6 mouse cellular contexts compared by ENCODE assay signal in the genomic region with DNA sequence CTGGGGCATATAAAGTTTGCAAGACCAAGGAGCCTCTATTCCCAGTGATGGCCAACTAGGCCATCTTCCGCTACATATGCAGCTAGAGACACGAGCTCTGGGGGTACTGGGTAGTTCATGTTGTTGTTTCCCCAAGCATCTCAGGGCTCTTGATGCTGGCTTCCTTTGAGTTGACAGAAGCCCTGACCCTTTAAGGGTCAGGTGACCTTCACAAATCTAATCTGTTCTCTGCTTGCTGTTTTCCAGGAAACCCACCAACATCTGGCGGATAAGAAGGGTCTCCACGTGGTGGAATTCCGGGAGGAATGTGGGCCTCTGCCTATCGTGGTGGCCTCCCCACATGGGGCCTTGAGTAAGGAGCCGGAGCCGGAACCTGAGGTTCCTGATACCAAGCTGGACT. TPM values are rescaled to one million over a fixed set of nuclear protein-coding genes. Genes with fewer than 3 reads are reported as not detected.
A peak's percentile ranks its signal among the peaks of the same experiment; 100 is the strongest.
DNase-seq lines count a peak whose midpoint lies in the region; ATAC-seq lines count a peak whose summit lies in the region.
"Not testable (repeated sequence)": the region's sequence is repeated elsewhere in the genome, so short reads cannot be mapped to it uniquely, and the experiment has no call there.
"Had no signal": no experiment of that assay in that cellular context is flagged by ENCODE, and none has a peak within 500 bp of the region (broad histone marks: within the 10 kb centered on the region; RNA-seq: fewer than 3 reads in every experiment).

No protein-coding gene starts in this region.

- not testable (repeated sequence) for H3K4me1 ChIP-seq in heart, embryonic 11.5 days (ENCODE audit: control insufficient read depth, insufficient read depth, low read length); heart, embryonic 14.5 days (ENCODE audit: control insufficient read depth in 2 of 2, insufficient read depth in 2 of 2, low read length in 2 of 2); heart, embryonic 16.5 days (ENCODE audit: control insufficient read depth, insufficient read depth, low read length); liver, embryonic 11.5 days (replicated peaks; ENCODE audit: control insufficient read depth, insufficient read depth, low read length); liver, embryonic 16.5 days (ENCODE audit: control insufficient read depth, low read depth, low read length)

- peaks cover 21% of the 10 kb centered on the region for H3K36me3 ChIP-seq in heart, embryonic 11.5 days (ENCODE audit: control insufficient read depth, insufficient read depth, low read length)
- H3K36me3 ChIP-seq in heart, embryonic 14.5 days (ENCODE audit: control insufficient read depth, insufficient read depth, low read length): peaks cover 84% of the 10 kb centered on the region
- peaks cover 52% of the 10 kb centered on the region for H3K36me3 ChIP-seq in heart, embryonic 16.5 days (ENCODE audit: control insufficient read depth, insufficient read depth)
- H3K36me3 ChIP-seq in liver, embryonic 11.5 days (ENCODE audit: control insufficient read depth, insufficient read depth, low read length): peaks cover 18% of the 10 kb centered on the region
- not testable (repeated sequence) for H3K36me3 ChIP-seq in liver, embryonic 16.5 days (ENCODE audit: control insufficient read depth, insufficient read depth)

- not testable (repeated sequence) for H3K4me2 ChIP-seq in heart, embryonic 11.5 days; heart, embryonic 14.5 days (ENCODE audit: low read length); heart, embryonic 16.5 days (ENCODE audit: low read depth, low read length); liver, embryonic 11.5 days; liver, embryonic 16.5 days (ENCODE audit: low read depth, low read length)

- WGBS in heart, embryonic 11.5 days (ENCODE audit: insufficient replicate concordance): 55% methylated on average over 5 of the region's 8 CpGs
- 48% methylated on average over 5 of the region's 8 CpGs for WGBS in heart, embryonic 14.5 days
- 54% methylated on average over 6 of the region's 8 CpGs for WGBS in heart, embryonic 16.5 days
- WGBS in liver, embryonic 11.5 days: 72% methylated on average over 5 of the region's 8 CpGs
- WGBS in liver, embryonic 16.5 days (ENCODE audit: insufficient replicate concordance): 72% methylated on average over 6 of the region's 8 CpGs

- ATAC-seq in heart, embryonic 11.5 days (replicated peaks; ENCODE audit: insufficient number of reproducible peaks, low FRiP score, low TSS enrichment): peak; percentile 42; the same call in 1 of the 2 replicates
- ATAC-seq in heart, embryonic 14.5 days (ENCODE audit: insufficient number of reproducible peaks, insufficient read depth, low FRiP score, low read depth): 0 out of 2 replicates have a peak, but pooled peaks have one; percentile 21
- peak; percentile 45 for ATAC-seq in heart, embryonic 16.5 days (replicated peaks; ENCODE audit: extremely low read depth, insufficient read depth, low FRiP score)
- ATAC-seq in liver, embryonic 11.5 days (replicated peaks; ENCODE audit: low FRiP score): peak; percentile 45; the same call in 1 of the 2 replicates
- ATAC-seq in liver, embryonic 16.5 days (ENCODE audit: low read depth): peak; percentile 35; the same call in 1 of the 2 replicates

- H3K9ac ChIP-seq in heart, embryonic 11.5 days (ENCODE audit: low read depth, low read length); heart, embryonic 14.5 days (ENCODE audit: low read length); heart, embryonic 16.5 days (ENCODE audit: low read length); liver, embryonic 11.5 days (ENCODE audit: low read depth, low read length); liver, embryonic 16.5 days (ENCODE audit: low read depth, low read length): not testable (repeated sequence)

- DNase-seq in liver, embryonic 11.5 days (ENCODE audit: low spot score): not testable (repeated sequence)

- not testable (repeated sequence) for H3K9me3 ChIP-seq in heart, embryonic 11.5 days (replicated peaks; ENCODE audit: control insufficient read depth, low read length); heart, embryonic 14.5 days (ENCODE audit: control insufficient read depth, low read length); heart, embryonic 16.5 days (replicated peaks; ENCODE audit: control insufficient read depth, low read length); liver, embryonic 11.5 days (ENCODE audit: control insufficient read depth, low read length); liver, embryonic 16.5 days (replicated peaks; ENCODE audit: control insufficient read depth, low read length)

- not testable (repeated sequence) for H3K27ac ChIP-seq in heart, embryonic 11.5 days (ENCODE audit: low read depth, low read length); heart, embryonic 14.5 days (replicated peaks in 1 of 2; ENCODE audit: control insufficient read depth in 1 of 2, insufficient read depth in 1 of 2, low read depth in 2 of 2, low read length in 2 of 2); heart, embryonic 16.5 days (ENCODE audit: low read length); liver, embryonic 11.5 days (ENCODE audit: low read depth, low read length); liver, embryonic 16.5 days (ENCODE audit: low read length)

- H3K4me3 ChIP-seq in heart, embryonic 11.5 days (ENCODE audit: low read depth, low read length); heart, embryonic 14.5 days (ENCODE audit: control insufficient read depth in 1 of 2, insufficient read depth in 1 of 2, low read depth in 1 of 2, low read length in 2 of 2); heart, embryonic 16.5 days (ENCODE audit: low read length); liver, embryonic 11.5 days (ENCODE audit: low read depth, low read length); liver, embryonic 16.5 days (ENCODE audit: low read depth, low read length): not testable (repeated sequence)

- not testable (repeated sequence) for H3K27me3 ChIP-seq in heart, embryonic 11.5 days (ENCODE audit: control insufficient read depth, insufficient read depth, low read length); heart, embryonic 14.5 days (ENCODE audit: control insufficient read depth, insufficient read depth, low read length); heart, embryonic 16.5 days (ENCODE audit: control insufficient read depth, insufficient read depth, low read length); liver, embryonic 11.5 days (replicated peaks; ENCODE audit: control insufficient read depth, insufficient read depth, low read length); liver, embryonic 16.5 days (ENCODE audit: control insufficient read depth, insufficient read depth, low read depth, low read length)

RNA-seq across cellular contexts. Expression of a gene that starts 16.4 kb away (rescaled TPM):
- polyA plus RNA-seq in heart, embryonic 11.5 days (2014; fragmentation: Nextera tagmentation; extraction: Ambion mirVana): 132 and 154 TPM in 2 replicates
- 122 and 132 TPM in 2 replicates for polyA plus RNA-seq in heart, embryonic 14.5 days (2014; fragmentation: Nextera tagmentation; extraction: Ambion mirVana)
- polyA plus RNA-seq in heart, embryonic 16.5 days (2015; fragmentation: Nextera tagmentation; extraction: Ambion mirVana): 133 and 143 TPM in 2 replicates
- 202 and 214 TPM in 2 replicates for polyA plus RNA-seq in liver, embryonic 11.5 days (2014; fragmentation: Nextera tagmentation; extraction: Ambion mirVana)
- 65.0 and 72.5 TPM in 2 replicates for polyA plus RNA-seq in liver, embryonic 16.5 days (2015; fragmentation: Nextera tagmentation; extraction: Ambion mirVana)

RNA-seq across cellular contexts. Expression of a gene that starts 16.5 kb away (rescaled TPM):
- polyA plus RNA-seq in heart, embryonic 11.5 days (2014; fragmentation: Nextera tagmentation; extraction: Ambion mirVana): 3.1 and 4.0 TPM in 2 replicates
- 1.8 and 2.4 TPM in 2 replicates for polyA plus RNA-seq in heart, embryonic 14.5 days (2014; fragmentation: Nextera tagmentation; extraction: Ambion mirVana)
- 2.1 and 2.5 TPM in 2 replicates for polyA plus RNA-seq in heart, embryonic 16.5 days (2015; fragmentation: Nextera tagmentation; extraction: Ambion mirVana)
- 3.2 and 4.0 TPM in 2 replicates for polyA plus RNA-seq in liver, embryonic 11.5 days (2014; fragmentation: Nextera tagmentation; extraction: Ambion mirVana)
- polyA plus RNA-seq in liver, embryonic 16.5 days (2015; fragmentation: Nextera tagmentation; extraction: Ambion mirVana): 1.0 and 1.1 TPM in 2 replicates

RNA-seq across cellular contexts. Expression of a gene that starts 53.1 kb away (rescaled TPM):
- polyA plus RNA-seq in heart, embryonic 11.5 days (2014; fragmentation: Nextera tagmentation; extraction: Ambion mirVana): 1.2 and 1.8 TPM in 2 replicates
- 2.1 and 2.6 TPM in 2 replicates for polyA plus RNA-seq in heart, embryonic 14.5 days (2014; fragmentation: Nextera tagmentation; extraction: Ambion mirVana)
- polyA plus RNA-seq in heart, embryonic 16.5 days (2015; fragmentation: Nextera tagmentation; extraction: Ambion mirVana): 4.1 and 4.8 TPM in 2 replicates
- polyA plus RNA-seq in liver, embryonic 11.5 days (2014; fragmentation: Nextera tagmentation; extraction: Ambion mirVana): 0.11 TPM in 1 of 2 replicates, not detected in the other
- not detected in 2 replicates for polyA plus RNA-seq in liver, embryonic 16.5 days (2015; fragmentation: Nextera tagmentation; extraction: Ambion mirVana)
- polyA plus RNA-seq: activated CD4-positive, CD25-positive, alpha-beta regulatory T cell, adult 4 months had no signal
